Mouse (Mus musculus): ENCODE measurements around the gene Rcor1. TPM values are rescaled to one million over a fixed set of nuclear protein-coding genes. Genes with fewer than 3 reads are reported as not detected.

Rcor1 gene
- polyA plus RNA-seq (2021; fragmentation: Nextera tagmentation) = 1.7 and 2.0 TPM in 2 replicates
- long read RNA-seq, experiment 1, partial matches to known transcripts = 7 of 13 reads
- long read RNA-seq, experiment 1, other reads (novel, unspliced or antisense) = 6 of 13 reads
- long read RNA-seq, experiment 2, full-length matches to known transcripts = 1 of 7 reads
- long read RNA-seq, experiment 2, partial matches to known transcripts = 5 of 7 reads
- long read RNA-seq, experiment 2, other reads (novel, unspliced or antisense) = 1 of 7 reads

DNA sequence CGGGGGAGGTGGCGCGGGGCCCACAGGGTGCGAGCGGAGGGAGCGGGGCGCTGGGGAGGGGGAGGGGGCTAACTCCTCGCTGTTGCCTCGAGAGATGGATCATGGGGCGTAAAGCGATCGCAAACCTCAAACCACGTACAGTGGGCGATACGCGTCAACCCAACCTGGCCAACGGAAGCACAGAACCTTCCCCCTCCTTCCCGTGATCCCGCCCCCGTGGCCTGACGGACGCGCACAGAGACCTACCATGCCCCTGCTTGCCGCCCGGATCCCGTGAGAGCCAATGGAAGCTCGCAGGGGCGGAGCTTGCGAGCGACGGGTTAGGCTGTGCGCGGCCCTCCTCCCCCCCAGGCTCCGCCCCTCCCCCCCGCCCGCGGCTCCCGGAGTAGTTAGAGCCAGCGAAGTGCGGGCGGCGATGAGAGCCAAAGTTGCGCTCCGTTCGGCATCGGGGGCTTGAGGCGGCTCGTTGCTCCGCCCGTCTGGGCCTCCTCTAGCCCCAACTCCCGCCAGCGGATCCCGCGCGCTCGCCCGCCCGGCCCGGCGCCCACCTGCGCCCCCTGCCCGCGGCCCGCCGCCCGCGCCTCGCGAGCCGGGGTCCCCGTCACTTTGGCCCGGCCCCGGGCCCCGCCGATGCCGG, at the start of gene Rcor1:
Gene Rcor1 (plus strand): TSS at position 376 of the 637 bp plus-strand sequence.

Other genes starting within 250 kb of the Rcor1 start
- gene Mok, start 198.4 kb upstream of the Rcor1 start, polyA plus RNA-seq (2021; fragmentation: Nextera tagmentation) = 4.6 and 5.0 TPM in 2 replicates
- gene Zfp839, start 189.1 kb upstream of the Rcor1 start, polyA plus RNA-seq (2021; fragmentation: Nextera tagmentation) = 1.0 and 1.4 TPM in 2 replicates
- gene Cinp, start 150.2 kb upstream of the Rcor1 start, polyA plus RNA-seq (2021; fragmentation: Nextera tagmentation) = 63.0 and 65.4 TPM in 2 replicates
- gene Tecpr2, start 150.1 kb upstream of the Rcor1 start, polyA plus RNA-seq (2021; fragmentation: Nextera tagmentation) = 6.4 and 7.0 TPM in 2 replicates
- gene Ankrd9, start 60.3 kb upstream of the Rcor1 start, polyA plus RNA-seq (2021; fragmentation: Nextera tagmentation) = 26.3 and 28.0 TPM in 2 replicates
- 5.7 and 5.9 TPM in 2 replicates for gene Traf3, start 127.0 kb downstream of the Rcor1 start, polyA plus RNA-seq (2021; fragmentation: Nextera tagmentation)
- gene 4930595D18Rik, start 145.1 kb downstream of the Rcor1 start, polyA plus RNA-seq (2021; fragmentation: Nextera tagmentation) = not detected in 2 replicates
- gene Amn, start 231.7 kb downstream of the Rcor1 start, polyA plus RNA-seq (2021; fragmentation: Nextera tagmentation) = 12.6 and 23.2 TPM in 2 replicates

Measured in layer of hippocampus, adult 6 months (tissue).